Mouse (Mus musculus): Measurements from ENCODE around the gene Mettl5.

DNA sequence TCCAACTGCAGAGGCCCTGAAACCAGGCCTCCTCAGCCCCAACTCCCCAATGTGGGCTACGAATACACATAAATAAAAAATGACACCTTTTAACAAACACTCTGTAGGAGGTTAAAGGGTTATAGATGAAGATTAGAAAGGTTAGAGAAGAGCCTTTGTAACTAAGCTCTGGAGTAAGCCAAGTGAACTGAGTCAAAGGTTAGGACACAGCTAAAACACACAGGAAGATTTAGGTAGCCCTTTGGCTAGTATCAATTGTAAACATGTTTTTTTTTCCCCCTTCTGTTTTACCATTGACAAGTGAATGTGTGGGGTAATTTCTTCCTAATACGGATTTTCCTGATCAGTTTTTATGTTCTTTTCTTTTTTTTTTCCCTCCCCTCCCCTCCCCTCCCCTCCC lies 27.4 kb upstream of the Mettl5 start:
- no peak for TF ChIP-seq POLR2A (IDR thresholded peaks at IDR 0.05; ENCODE audit: control insufficient read depth, extremely low read depth, insufficient read depth, low read length, poor library complexity)
- TF ChIP-seq CTCF (IDR thresholded peaks at IDR 0.05; ENCODE audit: borderline replicate concordance, control insufficient read depth, extremely low read depth, insufficient read depth, low read length, poor library complexity), result no peak
